Mouse (Mus musculus): ENCODE data around the gene Foxj2. TPM values are rescaled to one million over a fixed set of nuclear protein-coding genes. Genes with fewer than 3 reads are reported as not detected.

Gene Foxj2
- total and polyA plus RNA-seq, 3 experiments = 1.9 to 5.4 (median 2.5) TPM

DNA sequence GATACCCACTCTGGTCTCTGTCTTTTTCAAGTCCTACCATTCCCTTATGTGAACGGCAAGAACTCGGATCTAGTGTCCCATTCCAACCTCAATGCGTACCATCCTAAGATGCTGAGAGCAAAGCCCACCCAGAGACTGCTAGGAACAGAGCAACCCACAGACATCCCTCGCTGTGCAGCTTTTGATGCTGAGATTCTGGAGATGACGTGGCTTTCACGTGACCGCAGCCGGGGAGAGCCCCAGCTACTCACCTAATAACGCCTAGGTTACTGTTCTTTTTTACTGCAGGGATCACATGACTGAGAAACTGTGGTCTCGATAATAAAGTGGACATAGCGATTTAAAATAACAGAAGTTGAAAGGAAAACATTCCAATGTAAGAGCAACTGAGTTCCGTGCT is 34.8 kb downstream of the Foxj2 start:
- peaks cover 0 to 19% of the 10 kb centered on the region in 2 experiments for H3K36me3 ChIP-seq (replicated peaks in 1 of 2; ENCODE audit: control insufficient read depth in 1 of 2, insufficient read depth in 1 of 2, low read length in 1 of 2)
- no peaks in the 10 kb centered on the region for H3K27me3 ChIP-seq (replicated peaks)
- peak; percentile 86 for TF ChIP-seq EP300 (IDR thresholded peaks at IDR 0.05; ENCODE audit: low read length)
- no peak for TF ChIP-seq MAFK (IDR thresholded peaks at IDR 0.05; ENCODE audit: insufficient replicate concordance, low read length)
- no peak for TF ChIP-seq CHD1 (IDR thresholded peaks at IDR 0.05; ENCODE audit: low read depth, low read length)
- TF ChIP-seq TCF12 (IDR thresholded peaks at IDR 0.05; ENCODE audit: low read depth, low read length) = peak; percentile 70
- TF ChIP-seq E2F4 (IDR thresholded peaks at IDR 0.05; ENCODE audit: insufficient replicate concordance, low read depth, low read length) = no peak
- no peak; the same call in 1 of the 2 replicates for TF ChIP-seq ZNF384 (IDR thresholded peaks at IDR 0.05; ENCODE audit: low read depth, low read length)
- TF ChIP-seq TBP (conservative IDR thresholded peaks at IDR 0.05; ENCODE audit: low read depth, low read length) = 0 out of 2 replicates have a peak, but pooled peaks have one; percentile 20
- peak; percentile 88 for TF ChIP-seq USF1 (IDR thresholded peaks at IDR 0.05; ENCODE audit: low read depth, low read length)
- TF ChIP-seq ZMIZ1 (IDR thresholded peaks at IDR 0.05; ENCODE audit: low read depth, low read length) = no peak
- no peak for TF ChIP-seq SMC3 (IDR thresholded peaks at IDR 0.05; ENCODE audit: low read depth, low read length)
- no peak; the same call in 1 of the 2 replicates for TF ChIP-seq CHD2 (IDR thresholded peaks at IDR 0.05; ENCODE audit: low read length)
- no peak for TF ChIP-seq RAD21 (IDR thresholded peaks at IDR 0.05; ENCODE audit: low read depth, low read length)
- TF ChIP-seq GABPA (IDR thresholded peaks at IDR 0.05; ENCODE audit: insufficient replicate concordance, low read depth, low read length) = no peak
- no peak; the same call in 1 of the 2 replicates for TF ChIP-seq SIN3A (IDR thresholded peaks at IDR 0.05; ENCODE audit: low read length)
- no peak for TF ChIP-seq PAX5 (IDR thresholded peaks at IDR 0.05; ENCODE audit: low read length)
- no peak for TF ChIP-seq NELFE (IDR thresholded peaks at IDR 0.05; ENCODE audit: low read depth, low read length)
- peak; percentile 72; the same call in 1 of the 2 replicates for TF ChIP-seq MAX (IDR thresholded peaks at IDR 0.05; ENCODE audit: low read length)
- TF ChIP-seq MAZ (IDR thresholded peaks at IDR 0.05; ENCODE audit: low read depth, low read length) = no peak
- TF ChIP-seq ZC3H11A (IDR thresholded peaks at IDR 0.05; ENCODE audit: low read depth, low read length) = no peak
- TF ChIP-seq ZKSCAN1 (IDR thresholded peaks at IDR 0.05; ENCODE audit: borderline replicate concordance, low read depth, low read length) = no peak
- peak; percentile 88 for TF ChIP-seq JUN (IDR thresholded peaks at IDR 0.05; ENCODE audit: insufficient read depth, low read depth, low read length)
- no peak for TF ChIP-seq UBTF (IDR thresholded peaks at IDR 0.05; ENCODE audit: low read depth, low read length)
- TF ChIP-seq HCFC1 (IDR thresholded peaks at IDR 0.05; ENCODE audit: low read depth, low read length) = no peak
- TF ChIP-seq BHLHE40 (IDR thresholded peaks at IDR 0.05; ENCODE audit: low read depth, low read length) = peak; percentile 100
- TF ChIP-seq MXI1 (IDR thresholded peaks at IDR 0.05; ENCODE audit: low read depth, low read length) = no peak
- peak; percentile 45; the same call in 1 of the 2 replicates for TF ChIP-seq POLR2A (IDR thresholded peaks at IDR 0.05; ENCODE audit: low read depth, low read length)
- TF ChIP-seq NRF1 (IDR thresholded peaks at IDR 0.05; ENCODE audit: low read depth, low read length) = no peak
- TF ChIP-seq ELF1 (IDR thresholded peaks at IDR 0.05; ENCODE audit: low read depth, low read length) = no peak
- no peak for TF ChIP-seq MYC (IDR thresholded peaks at IDR 0.05; ENCODE audit: low read depth, low read length)
- TF ChIP-seq MEF2A (IDR thresholded peaks at IDR 0.05; ENCODE audit: borderline replicate concordance, low read depth, low read length) = peak; percentile 51; the same call in 1 of the 2 replicates
- TF ChIP-seq KAT2A (IDR thresholded peaks at IDR 0.05; ENCODE audit: insufficient replicate concordance, low read length) = no peak
- TF ChIP-seq CTCF (conservative IDR thresholded peaks at IDR 0.05 in 1 of 2, IDR thresholded peaks at IDR 0.05 in 1 of 2; ENCODE audit: low read depth in 2 of 2, low read length in 2 of 2) = no peak
- TF ChIP-seq ETS1 (conservative IDR thresholded peaks at IDR 0.05; ENCODE audit: low read depth, low read length) = peak; percentile 78
- TF ChIP-seq IRF4 (IDR thresholded peaks at IDR 0.05; ENCODE audit: low read depth, low read length) = peak; percentile 93
- no peak for TF ChIP-seq POLR2AphosphoS2 (IDR thresholded peaks at IDR 0.05; ENCODE audit: low read depth, low read length)
- peak; percentile 89 for TF ChIP-seq USF2 (conservative IDR thresholded peaks at IDR 0.05; ENCODE audit: low read depth, low read length)
- peak; percentile 56; the same call in 1 of the 2 replicates for TF ChIP-seq RCOR1 (conservative IDR thresholded peaks at IDR 0.05; ENCODE audit: low read depth, low read length)
- TF ChIP-seq JUND (conservative IDR thresholded peaks at IDR 0.05; ENCODE audit: low read depth, low read length) = peak; percentile 84
- no peaks in the 10 kb centered on the region for H3K9me3 ChIP-seq (replicated peaks; ENCODE audit: low read length)
- H3K79me2 ChIP-seq (replicated peaks; ENCODE audit: control insufficient read depth, extremely low read depth, insufficient read depth, poor library complexity, severe bottlenecking) = no peaks in the 10 kb centered on the region
- H3K4me3 ChIP-seq (replicated peaks in 1 of 3; ENCODE audit: low read depth in 2 of 3, low read length in 2 of 3, poor library complexity in 1 of 3) = peak overlapping the region; percentile 29 to 37 (median 30)
- peak overlapping the region; percentile 72 for H3K4me2 ChIP-seq (ENCODE audit: insufficient read depth, low read depth, poor library complexity, severe bottlenecking)
- dilution Hi-C loops (cut with MboI; ENCODE audit: extremely low pct_ligation_motif_present, extremely low pct_unique_long_range_greater_than_20kb, low sequenced_read_pairs) (no loop called here), in situ Hi-C loops (cut with MboI; ENCODE audit: low pct_ligation_motif_present, low pct_unique_long_range_greater_than_20kb, low sequenced_read_pairs) (no loop called here)
- H3K9ac ChIP-seq (ENCODE audit: insufficient read depth, low read depth) = no peak overlapping the region
- peaks cover 3 to 31% of the 10 kb centered on the region in 2 experiments; a peak in 3 of 4 replicates for H3K4me1 ChIP-seq (ENCODE audit: control insufficient read depth in 1 of 2, insufficient read depth in 2 of 2)
- peak; percentile 93 for DNase-seq (ENCODE audit: extremely low read depth)
- peak overlapping the region; percentile 37; the same call in 1 of the 2 replicates for H3K27ac ChIP-seq (ENCODE audit: insufficient read depth, low read depth)
